Mouse (Mus musculus) forebrain, embryonic 13.5 days (tissue): ENCODE results near the gene Gm10142. TPM values are rescaled to one million over a fixed set of nuclear protein-coding genes. Genes with fewer than 3 reads are reported as not detected.
"Not testable (repeated sequence)": the region's sequence is repeated elsewhere in the genome, so short reads cannot be mapped to it uniquely, and the experiment has no call there.

Experiments
- ATAC-seq: fragments of 200-750 bp; cut with Nextera tagmentation; 2 replicates; pipeline ENCODE4 v1.8.0; 2017
- H3K27ac ChIP-seq: fragments of 300-500 bp; sonication (generic); 2 replicates; pipeline ENCODE4 v1.5.1; 2015; ENCODE audit warnings: inconsistent platforms, mild to moderate bottlenecking, moderate library complexity
- H3K27me3 ChIP-seq: fragments of 300-500 bp; sonication (generic); 2 replicates; pipeline ENCODE4 v1.6.1; 2015; ENCODE audit warnings: mild to moderate bottlenecking, inconsistent platforms
- H3K36me3 ChIP-seq: fragments of 300-500 bp; sonication (generic); 2 replicates; pipeline ENCODE4 v1.6.1; 2015; ENCODE audit warnings: mild to moderate bottlenecking, inconsistent platforms; ENCODE audit not compliant: poor library complexity, severe bottlenecking
- H3K4me1 ChIP-seq: fragments of 300-500 bp; sonication (generic); 2 replicates; pipeline ENCODE4 v1.6.1; 2015; ENCODE audit warnings: inconsistent platforms
- H3K4me2 ChIP-seq: fragments of 300-500 bp; sonication (generic); 2 replicates; pipeline ENCODE4 v1.6.1; 2015; ENCODE audit warnings: inconsistent platforms, mild to moderate bottlenecking, moderate library complexity
- H3K4me3 ChIP-seq: fragments of 300-500 bp; sonication (generic); 2 replicates; pipeline ENCODE4 v1.5.1; 2015; ENCODE audit warnings: mild to moderate bottlenecking, inconsistent platforms
- H3K9ac ChIP-seq: fragments of 300-500 bp; sonication (generic); 2 replicates; pipeline ENCODE4 v1.6.1; 2015; ENCODE audit warnings: mild to moderate bottlenecking, inconsistent platforms
- H3K9me3 ChIP-seq: fragments of 300-500 bp; sonication (generic); replicated peaks from 2 replicates; pipeline ENCODE4 v1.6.1; 2016; ENCODE audit warnings: inconsistent platforms
- WGBS: fragments of 180-500 bp; shearing (Covaris S2); methylation state at CpG from one replicate; pipeline ENCODE4 v1.1.7; 2015; 5-methylcytosine and 5-hydroxymethylcytosine counted together
- polyA plus RNA-seq: library from polyadenylated mRNA; unstranded; fragments of >200 nt; fragmentation: Nextera tagmentation; extraction: Ambion mirVana; gene quantifications from 2 replicates; pipeline ENCODE4 v1.2.1, GENCODE M21; 2015

The Gm10142 gene
- polyA plus RNA-seq, 1 experiment from 2014 or later, result not detected

DNA sequence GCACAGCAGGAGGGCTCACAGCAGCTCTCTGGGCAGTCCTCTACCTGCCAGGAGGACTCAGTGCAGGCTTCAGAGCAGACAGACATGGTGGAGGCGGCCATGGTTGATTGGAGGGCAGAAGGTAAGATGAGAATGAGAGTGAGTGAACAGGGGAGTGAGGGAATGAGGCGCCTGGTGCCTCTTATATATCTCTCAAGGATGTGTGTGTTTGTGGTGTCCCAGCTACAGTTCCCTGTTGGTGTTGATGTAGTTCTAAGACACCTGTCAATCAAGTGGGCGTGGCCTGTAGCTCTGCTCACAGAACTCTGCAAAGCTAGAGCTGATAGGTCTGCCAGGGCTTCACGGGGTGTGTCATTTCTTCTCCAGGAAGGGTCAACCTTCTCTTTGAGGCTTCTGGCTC lies 18.5 kb upstream of the Gm10142 start, which contains the start of gene Gm9508:
Gm9508 (minus strand) TSS at position 101 of the 400 bp plus-strand sequence.
- ATAC-seq, result no peak
- 38% methylated on average over 4 of the region's 4 CpGs for WGBS
- no peak within 1 kb of the TSS for H3K9ac ChIP-seq

GRCm38 (mm10) chr10:77706326-77706725 lies 9.3 kb upstream of the Gm10142 start, which contains the start of gene Gm10272:
Gene Gm10272 (plus strand): TSS chr10:77706626.
- no peaks in the 10 kb centered on the region for H3K27me3 ChIP-seq
- WGBS, result 100% methylated on average over 1 of the region's 1 CpGs
- H3K9me3 ChIP-seq, result peaks cover 25% of the 10 kb centered on the region
- no peaks in the 10 kb centered on the region for H3K36me3 ChIP-seq
- H3K27ac ChIP-seq, result no peak within 1 kb of the TSS
- no peak within 1 kb of the TSS for H3K4me3 ChIP-seq
- H3K9ac ChIP-seq, result no peak within 1 kb of the TSS
- no peak within 1 kb of the TSS for H3K4me2 ChIP-seq
- H3K4me1 ChIP-seq, result no peaks in the 10 kb centered on the region
- ATAC-seq, result no peak

More for the DNA sequence above, 18.5 kb upstream of the Gm10142 start, which contains the start of gene Gm9508:
- no peaks in the 10 kb centered on the region; the same call in 1 of the 2 replicates for H3K9me3 ChIP-seq
- no peak within 1 kb of the TSS for H3K27ac ChIP-seq
- H3K27me3 ChIP-seq, result no peaks in the 10 kb centered on the region
- H3K4me1 ChIP-seq, result no peaks in the 10 kb centered on the region
- H3K36me3 ChIP-seq, result no peaks in the 10 kb centered on the region
- H3K4me2 ChIP-seq, result no peak within 1 kb of the TSS
- no peak within 1 kb of the TSS for H3K4me3 ChIP-seq

DNA sequence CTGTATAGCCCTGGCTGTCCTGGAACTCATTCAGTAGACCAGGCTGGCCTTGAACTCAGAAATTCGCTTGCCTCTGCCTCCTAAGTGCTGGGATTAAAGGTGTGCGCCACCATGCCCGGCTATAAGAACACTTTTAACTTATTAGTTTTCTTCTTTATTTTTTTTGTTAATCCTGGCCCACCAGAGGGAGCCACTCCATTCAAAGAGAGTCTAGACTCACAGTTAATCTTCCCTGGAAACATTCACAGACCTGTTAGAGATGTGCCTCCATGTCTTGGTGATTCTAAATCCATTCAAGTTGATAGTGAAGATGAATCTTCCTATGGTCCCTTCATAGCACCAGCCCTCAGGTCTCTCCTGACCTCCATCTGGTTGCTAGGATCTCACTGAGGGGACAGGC lies 5.8 kb upstream of the Gm10142 start:
- no peak for ATAC-seq
- no peak overlapping the region for H3K9ac ChIP-seq
- H3K27me3 ChIP-seq, result no peaks in the 10 kb centered on the region
- H3K4me2 ChIP-seq, result no peak overlapping the region
- no peaks in the 10 kb centered on the region for H3K4me1 ChIP-seq
- peaks cover 14% of the 10 kb centered on the region for H3K9me3 ChIP-seq
- WGBS, result 86% methylated on average over 3 of the region's 3 CpGs
- H3K4me3 ChIP-seq, result no peak overlapping the region
- H3K27ac ChIP-seq, result no peak overlapping the region
- no peaks in the 10 kb centered on the region for H3K36me3 ChIP-seq

- H3K27me3 ChIP-seq, ATAC-seq, H3K4me1 ChIP-seq, H3K27ac ChIP-seq, H3K36me3 ChIP-seq, H3K4me2 ChIP-seq, H3K9ac ChIP-seq, H3K4me3 ChIP-seq: not testable (repeated sequence)
- H3K9me3 ChIP-seq, result peaks cover 11% of the 10 kb centered on the region
Measured at GRCm38 (mm10) chr10:77711157-77711556, 4.5 kb upstream of the Gm10142 start, which contains the start of gene Gm10024. Gene Gm10024 (plus strand): TSS chr10:77711457.

GRCm38 (mm10) chr10:77713734-77714133 lies 1.9 kb upstream of the Gm10142 start:
- no peak overlapping the region for H3K4me2 ChIP-seq
- H3K4me1 ChIP-seq, result no peaks in the 10 kb centered on the region
- no peak overlapping the region for H3K4me3 ChIP-seq
- H3K36me3 ChIP-seq, result no peaks in the 10 kb centered on the region
- no peaks in the 10 kb centered on the region for H3K27me3 ChIP-seq
- no peak overlapping the region for H3K27ac ChIP-seq
- 74% methylated on average over 4 of the region's 4 CpGs for WGBS
- peaks cover 5% of the 10 kb centered on the region; the same call in 1 of the 2 replicates for H3K9me3 ChIP-seq
- no peak overlapping the region for H3K9ac ChIP-seq
- ATAC-seq, result no peak

GRCm38 (mm10) chr10:77720299-77720698 lies 4.7 kb downstream of the Gm10142 start, which contains the start of gene Krtap12-1:
Gene Krtap12-1 (plus strand): TSS chr10:77720599.
- not testable (repeated sequence) for H3K4me3 ChIP-seq, H3K27ac ChIP-seq, H3K9ac ChIP-seq, H3K9me3 ChIP-seq, H3K4me1 ChIP-seq, ATAC-seq, H3K4me2 ChIP-seq, H3K36me3 ChIP-seq, H3K27me3 ChIP-seq
- 93% methylated on average over 1 of the region's 1 CpGs for WGBS

- Histone ChIP-seq H3K27ac (no peak overlapping the region), H3K9me3 (peaks cover 7% of the 10 kb centered on the region), H3K27me3 (no peaks in the 10 kb centered on the region; the same call in 1 of the 2 replicates), H3K9ac (no peak overlapping the region), H3K4me1 (no peaks in the 10 kb centered on the region), H3K36me3 (no peaks in the 10 kb centered on the region), H3K4me2 (no peak overlapping the region), H3K4me3 (no peak overlapping the region)
- WGBS, result 72% methylated on average over 8 of the region's 8 CpGs
- ATAC-seq, result no peak
Measured at GRCm38 (mm10) chr10:77724855-77725254, 9.2 kb downstream of the Gm10142 start.

DNA sequence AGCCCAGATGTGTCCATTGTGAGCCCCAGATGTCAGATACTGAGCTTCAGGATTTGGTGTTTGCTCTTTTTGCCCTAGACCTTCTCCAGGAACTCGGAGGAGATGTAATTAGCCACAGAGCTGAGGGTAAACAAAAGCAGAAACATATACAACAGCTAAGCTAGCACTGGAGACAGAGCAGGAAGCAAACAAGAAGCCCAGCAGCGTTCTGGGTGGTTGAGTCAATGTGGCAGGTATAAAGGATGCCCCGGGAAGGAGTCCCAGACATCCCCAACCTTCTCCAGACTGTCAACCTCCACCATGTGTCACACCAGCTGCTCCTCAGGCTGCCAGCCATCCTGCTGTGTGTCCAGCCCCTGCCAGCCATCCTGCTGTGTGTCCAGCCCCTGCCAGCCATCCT lies 10.6 kb downstream of the Gm10142 start, which contains the start of gene Gm10100:
Gm10100 (plus strand) TSS at position 301 of the 400 bp plus-strand sequence.
- Histone ChIP-seq H3K27ac (no peak within 1 kb of the TSS), H3K9me3 (no peaks in the 10 kb centered on the region), H3K27me3 (no peaks in the 10 kb centered on the region; the same call in 1 of the 2 replicates), H3K4me2 (no peak within 1 kb of the TSS), H3K9ac (no peak within 1 kb of the TSS), H3K4me3 (no peak within 1 kb of the TSS), H3K36me3 (no peaks in the 10 kb centered on the region), H3K4me1 (no peaks in the 10 kb centered on the region)
- no peak for ATAC-seq
- WGBS, result 46% methylated on average over 3 of the region's 3 CpGs

- WGBS, result 72% methylated on average over 4 of the region's 4 CpGs
- H3K9ac ChIP-seq, result no peak overlapping the region
- ATAC-seq, result no peak
- no peaks in the 10 kb centered on the region for H3K9me3 ChIP-seq
- H3K36me3 ChIP-seq, result no peaks in the 10 kb centered on the region
- H3K4me2 ChIP-seq, result no peak overlapping the region
- H3K4me1 ChIP-seq, result no peaks in the 10 kb centered on the region
- no peak overlapping the region for H3K4me3 ChIP-seq
- no peaks in the 10 kb centered on the region; the same call in 1 of the 2 replicates for H3K27me3 ChIP-seq
- no peak overlapping the region for H3K27ac ChIP-seq
Measured at GRCm38 (mm10) chr10:77728280-77728679, 12.7 kb downstream of the Gm10142 start.

DNA sequence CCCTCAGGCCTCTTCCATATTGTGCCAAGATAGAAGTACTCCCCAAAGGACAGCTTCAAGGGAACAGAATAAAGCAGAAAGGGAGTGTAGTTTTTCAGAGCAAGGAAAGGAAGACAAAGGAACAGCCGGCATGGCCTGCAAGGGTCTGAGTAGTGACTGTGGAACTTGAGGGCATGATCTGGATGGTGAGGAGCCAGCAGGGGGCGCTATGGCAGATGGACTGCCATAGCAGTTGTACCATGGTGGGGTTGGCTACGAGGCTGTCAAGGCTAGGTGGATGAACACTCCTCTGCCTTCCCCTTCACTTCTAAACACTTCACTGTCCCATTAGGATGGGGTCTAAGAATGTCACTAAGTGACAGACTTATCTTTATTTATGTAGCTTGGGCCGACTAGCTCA lies 13.6 kb downstream of the Gm10142 start:
- WGBS, result 56% methylated on average over 4 of the region's 4 CpGs
- ATAC-seq, result no peak
- H3K27ac ChIP-seq, result no peak overlapping the region

DNA sequence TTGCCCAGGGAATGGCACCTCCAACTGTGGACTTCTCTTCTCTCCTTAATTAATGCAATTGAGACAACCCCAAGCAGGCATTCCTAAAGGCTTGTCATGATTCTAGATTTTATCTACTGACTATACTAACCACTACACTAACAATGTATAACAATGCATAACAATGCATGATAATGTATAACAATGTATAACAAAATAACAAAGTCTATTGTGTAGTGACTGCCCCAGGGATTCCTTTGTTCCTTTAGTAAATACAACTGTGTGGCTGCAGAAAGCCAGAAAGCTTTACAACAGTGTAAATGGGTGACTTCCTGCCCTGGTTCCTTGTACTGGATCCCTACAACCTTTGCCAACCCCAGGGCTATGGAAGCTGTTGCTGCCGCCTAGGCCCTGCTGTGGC lies 20.3 kb downstream of the Gm10142 start:
- no peak overlapping the region for H3K9ac ChIP-seq
- H3K4me2 ChIP-seq, result no peak overlapping the region
- H3K27me3 ChIP-seq, result no peaks in the 10 kb centered on the region
- 96% methylated on average over 1 of the region's 1 CpGs for WGBS
- no peaks in the 10 kb centered on the region for H3K36me3 ChIP-seq
- no peak overlapping the region for H3K4me3 ChIP-seq
- H3K27ac ChIP-seq, result no peak overlapping the region
- ATAC-seq, result no peak
- no peaks in the 10 kb centered on the region; the same call in 1 of the 2 replicates for H3K9me3 ChIP-seq
- no peaks in the 10 kb centered on the region for H3K4me1 ChIP-seq

More for the DNA sequence above, 13.6 kb downstream of the Gm10142 start:
- Histone ChIP-seq H3K4me3 (no peak overlapping the region), H3K4me1 (no peaks in the 10 kb centered on the region), H3K9me3 (no peaks in the 10 kb centered on the region; the same call in 1 of the 2 replicates), H3K36me3 (no peaks in the 10 kb centered on the region), H3K4me2 (no peak overlapping the region), H3K9ac (no peak overlapping the region), H3K27me3 (no peaks in the 10 kb centered on the region; the same call in 1 of the 2 replicates)

- ATAC-seq, result no peak
- Histone ChIP-seq H3K36me3 (no peaks in the 10 kb centered on the region), H3K4me2 (no peak overlapping the region), H3K27me3 (no peaks in the 10 kb centered on the region), H3K4me1 (no peaks in the 10 kb centered on the region), H3K4me3 (no peak overlapping the region), H3K9me3 (no peaks in the 10 kb centered on the region; the same call in 1 of the 2 replicates), H3K27ac (no peak overlapping the region), H3K9ac (no peak overlapping the region)
- 97% methylated on average over 4 of the region's 4 CpGs for WGBS
Measured at GRCm38 (mm10) chr10:77738929-77739328, 23.3 kb downstream of the Gm10142 start.
